Mouse (Mus musculus) liver, adult 10 weeks (tissue): ENCODE measurements around the gene Pglyrp1. TPM values are rescaled to one million over a fixed set of nuclear protein-coding genes. Genes with fewer than 3 reads are reported as not detected.

Source experiments
- polyA plus RNA-seq: library from polyadenylated mRNA; stranded (reverse); fragments of 350-450 nt; fragmentation: Illumina TruSeq; extraction: RNeasy Lipid Tissue Mini Kit (QIAGEN cat#74804); gene quantifications from one replicate; pipeline ENCODE4 v1.2.3, GENCODE M21; 2014; ENCODE audit warnings: low read depth, low replicate concordance

The Pglyrp1 gene
- polyA plus RNA-seq, result not detected

DNA sequence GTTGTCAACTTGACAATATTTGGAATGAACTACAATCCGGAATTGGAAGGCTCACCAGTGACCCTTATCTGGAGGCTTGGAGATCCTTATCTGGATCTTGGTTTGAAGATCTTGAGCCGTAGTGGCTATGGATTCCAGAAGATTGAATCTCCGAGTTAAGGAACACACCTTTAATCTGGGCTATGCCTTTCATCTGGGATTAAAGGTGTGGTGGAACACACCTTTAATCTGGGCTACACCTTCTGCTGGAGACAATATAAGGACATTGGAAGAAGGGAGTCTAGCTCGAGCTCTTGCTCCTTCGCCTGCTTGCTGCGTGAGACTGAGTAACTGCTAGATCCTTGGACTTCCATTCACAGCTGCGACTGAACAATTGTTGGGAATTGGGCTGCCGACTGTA, at the start of gene Pglyrp1:
Gene Pglyrp1 (plus strand): TSS at position 301 of the 400 bp plus-strand sequence.

DNA sequence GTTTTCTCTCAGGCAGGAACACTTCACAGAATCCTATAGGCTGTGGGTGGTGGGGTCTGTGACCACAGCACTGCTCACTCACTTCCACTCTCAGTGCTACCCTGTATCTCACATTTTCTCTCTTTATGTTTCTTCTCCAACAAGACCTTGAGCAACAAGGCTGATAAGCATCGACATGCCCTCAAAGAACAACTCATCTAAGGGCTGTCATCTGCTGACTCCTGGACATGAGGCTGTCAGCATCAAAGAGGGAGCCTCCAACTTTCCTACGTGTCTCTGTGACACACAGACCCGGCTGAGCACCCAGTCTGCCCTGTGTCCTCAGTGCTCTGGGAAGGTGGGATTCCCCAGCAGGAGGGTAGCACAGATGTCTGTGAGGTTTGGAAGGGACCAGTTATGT, 49.6 kb upstream of the Pglyrp1 start, which contains the start of gene Psg17:
Gene Psg17 (minus strand): TSS at position 101 of the 400 bp plus-strand sequence.

DNA sequence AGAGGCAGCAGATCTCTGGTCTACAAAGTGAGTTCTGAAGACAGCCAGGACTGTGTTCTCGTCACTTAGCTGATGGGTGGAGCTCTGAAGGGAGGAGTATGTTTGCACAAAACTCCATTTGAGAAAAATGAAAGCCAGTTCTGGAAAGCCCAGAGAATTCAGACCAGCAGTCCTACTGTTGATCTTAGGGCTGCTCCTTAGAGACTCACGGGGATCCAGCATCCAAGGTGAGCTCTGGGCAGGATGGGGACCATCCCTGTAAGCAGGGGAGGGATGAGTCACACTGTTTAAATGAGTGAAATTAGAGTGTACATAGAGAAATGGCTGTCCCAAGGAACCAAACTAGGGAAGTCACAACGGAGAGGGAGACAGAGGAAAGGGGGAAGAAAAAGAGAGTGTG, 31.3 kb upstream of the Pglyrp1 start, which contains the start of gene Mill2:
Gene Mill2 (plus strand): TSS at position 102 of the 400 bp plus-strand sequence.

DNA sequence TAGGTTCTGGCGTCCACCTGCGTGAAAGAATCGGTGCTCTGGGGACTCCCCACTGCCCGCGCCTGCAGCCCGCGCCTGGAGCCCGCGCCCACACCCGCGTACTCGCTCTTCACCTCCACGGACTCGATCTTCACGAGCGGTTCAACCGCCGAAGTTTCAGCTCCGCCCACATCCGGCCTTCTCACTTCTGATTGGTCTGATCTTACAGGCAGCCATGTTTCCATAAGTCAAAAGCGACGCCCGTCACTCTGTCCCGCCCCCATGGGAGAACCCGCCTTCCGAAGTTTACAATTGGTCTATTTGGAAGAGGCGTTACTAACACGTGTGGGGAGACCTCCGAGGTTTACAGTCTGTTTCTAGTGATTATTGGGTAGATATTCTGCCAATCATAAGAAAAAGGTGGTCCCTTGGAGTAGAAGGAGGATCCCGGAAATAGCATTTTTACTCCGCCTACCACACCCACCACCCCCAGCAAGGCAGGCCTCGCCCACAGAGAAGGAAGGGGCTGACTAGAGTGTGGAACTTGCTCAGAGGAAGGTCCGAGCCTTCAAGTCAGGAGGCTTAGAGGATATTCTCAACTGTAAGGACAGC, 39.2 kb downstream of the Pglyrp1 start, which contains the start of gene Ccdc61:
Gene Ccdc61 (minus strand): TSS at position 175 of the 591 bp plus-strand sequence.

DNA sequence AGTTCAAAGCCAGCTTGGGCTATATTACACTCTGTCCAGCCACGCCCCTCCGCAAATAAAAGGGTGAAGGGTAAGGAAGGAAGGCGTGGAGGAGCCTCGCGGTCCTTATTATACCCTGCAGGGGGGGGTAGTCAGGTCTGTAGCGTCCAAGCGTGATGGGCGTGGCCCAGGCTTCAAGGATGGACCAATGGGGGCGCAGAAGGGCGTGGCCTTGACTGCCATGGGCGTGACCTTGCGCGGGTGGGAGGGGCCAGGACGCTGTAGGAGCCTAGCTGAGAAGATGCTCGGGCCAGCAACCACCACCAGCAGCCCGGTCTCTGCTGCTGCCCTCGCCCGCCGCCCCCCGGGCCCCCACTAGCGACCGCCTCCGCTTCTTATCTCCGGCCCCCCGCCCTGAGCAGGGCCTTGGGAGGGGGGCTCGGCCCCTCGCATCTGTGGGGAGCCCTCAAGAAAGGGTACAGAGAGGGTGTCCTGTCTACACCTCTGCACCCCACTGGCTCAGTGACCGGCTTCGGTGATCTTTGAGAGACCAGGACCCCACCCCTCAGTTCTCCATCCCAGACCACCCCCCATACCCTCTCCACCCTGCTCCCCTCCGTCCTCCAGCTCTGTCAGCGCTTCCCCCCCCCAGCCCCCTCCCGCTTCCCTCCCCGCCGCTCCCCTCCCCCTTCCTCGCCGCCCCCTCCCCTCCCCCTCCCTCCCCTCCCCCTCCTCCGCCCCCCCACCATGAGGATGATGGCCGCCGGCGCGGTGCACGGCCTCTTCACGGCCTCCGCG, 54.2 kb downstream of the Pglyrp1 start, which contains the start of gene Nova2:
Gene Nova2 (plus strand): TSS at position 727 of the 777 bp plus-strand sequence.

Other genes with a start within 250 kb of the Pglyrp1 start
- gene Psg21, start 214.6 kb upstream of the Pglyrp1 start, polyA plus RNA-seq, result not detected
- gene Psg20, start 185.1 kb upstream of the Pglyrp1 start, polyA plus RNA-seq, result not detected
- gene Psg22, start 153.2 kb upstream of the Pglyrp1 start, polyA plus RNA-seq, result not detected
- not detected for gene Psg19, start 72.8 kb upstream of the Pglyrp1 start, polyA plus RNA-seq
- gene Psg17, start 49.7 kb upstream of the Pglyrp1 start, polyA plus RNA-seq, result not detected
- gene Mill2, start 31.4 kb upstream of the Pglyrp1 start, polyA plus RNA-seq, result 1.0 TPM
- gene Ccdc61, start 39.1 kb downstream of the Pglyrp1 start, polyA plus RNA-seq, result 2.1 TPM
- 0.08 TPM for gene Nova2, start 54.6 kb downstream of the Pglyrp1 start, polyA plus RNA-seq
- gene Nanos2, start 116.1 kb downstream of the Pglyrp1 start, polyA plus RNA-seq, result not detected
- not detected for gene Mypop, start 119.9 kb downstream of the Pglyrp1 start, polyA plus RNA-seq
- 1.2 TPM for gene Irf2bp1, start 132.7 kb downstream of the Pglyrp1 start, polyA plus RNA-seq
- gene Foxa3, start 152.2 kb downstream of the Pglyrp1 start, polyA plus RNA-seq, result 12.5 TPM
- gene Sympk, start 153.0 kb downstream of the Pglyrp1 start, polyA plus RNA-seq, result 3.7 TPM
- not detected for gene Rsph6a, start 183.4 kb downstream of the Pglyrp1 start, polyA plus RNA-seq
- gene Dmwd, start 204.9 kb downstream of the Pglyrp1 start, polyA plus RNA-seq, result 0.72 TPM
- 2.7 TPM for gene Dmpk, start 212.5 kb downstream of the Pglyrp1 start, polyA plus RNA-seq
- 0.45 TPM for gene Six5, start 223.3 kb downstream of the Pglyrp1 start, polyA plus RNA-seq
- gene Gm4969, start 247.0 kb downstream of the Pglyrp1 start, polyA plus RNA-seq, result not detected
- gene Fbxo46, start 248.5 kb downstream of the Pglyrp1 start, polyA plus RNA-seq, result 0.26 TPM